Comparison of ENCODE assay signal across 19 mouse cellular contexts in the genomic region with DNA sequence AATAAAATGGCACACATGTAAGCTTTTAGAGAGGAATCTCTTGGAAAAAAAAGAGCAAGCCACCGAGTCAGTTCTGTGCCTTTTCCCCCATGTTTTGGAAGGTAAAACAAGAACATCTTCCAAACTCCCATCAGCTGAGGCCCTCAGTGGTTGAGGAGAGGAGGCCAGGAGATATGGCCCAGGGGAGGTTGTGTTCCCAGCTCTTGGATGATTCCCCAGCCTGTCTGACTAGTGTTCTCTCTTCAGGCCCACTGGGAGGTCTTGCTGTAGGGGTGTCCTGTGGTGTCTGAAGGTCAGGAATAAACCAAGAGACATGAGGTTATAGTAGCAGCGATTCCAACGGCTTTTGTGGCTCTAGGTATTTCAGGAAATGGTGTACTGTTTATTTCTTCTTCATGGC.
DNase-seq lines count a peak whose midpoint lies in the region; ATAC-seq lines count a peak whose summit lies in the region.
"Had no signal": no experiment of that assay in that cellular context is flagged by ENCODE, and none has a peak within 500 bp of the region (broad histone marks: within the 10 kb centered on the region; RNA-seq: fewer than 3 reads in every experiment).

No protein-coding gene starts in this region.

- H3K4me3 ChIP-seq in heart, embryonic 12.5 days: no peak overlapping the region
- no peak overlapping the region for H3K4me3 ChIP-seq in embryonic facial prominence, embryonic 14.5 days (ENCODE audit: low read depth, low read length)
- H3K4me3 ChIP-seq: forebrain, embryonic 13.5 days; heart, embryonic 13.5 days; hindbrain, embryonic 10.5 days; intestine, embryonic 15.5 days had no signal

- WGBS in heart, embryonic 12.5 days: 77% methylated on average over 3 of the region's 3 CpGs
- WGBS in embryonic facial prominence, embryonic 14.5 days: 67% methylated on average over 3 of the region's 3 CpGs

- no peaks in the 10 kb centered on the region for H3K9me3 ChIP-seq in heart, embryonic 12.5 days (replicated peaks)
- no peaks in the 10 kb centered on the region for H3K9me3 ChIP-seq in embryonic facial prominence, embryonic 14.5 days (ENCODE audit: control insufficient read depth, low read length)
- H3K9me3 ChIP-seq: forebrain, embryonic 13.5 days; heart, embryonic 13.5 days; hindbrain, embryonic 10.5 days; intestine, embryonic 15.5 days had no signal

- H3K4me2 ChIP-seq in heart, embryonic 12.5 days: no peak overlapping the region
- no peak overlapping the region for H3K4me2 ChIP-seq in embryonic facial prominence, embryonic 14.5 days (ENCODE audit: low read depth, low read length)
- H3K4me2 ChIP-seq: forebrain, embryonic 13.5 days; heart, embryonic 13.5 days; hindbrain, embryonic 14.5 days; intestine, embryonic 15.5 days had no signal

- H3K36me3 ChIP-seq in heart, embryonic 12.5 days: no peaks in the 10 kb centered on the region
- no peaks in the 10 kb centered on the region for H3K36me3 ChIP-seq in embryonic facial prominence, embryonic 14.5 days (ENCODE audit: control insufficient read depth, insufficient read depth, low read length)
- H3K36me3 ChIP-seq: heart, embryonic 13.5 days; hindbrain, embryonic 10.5 days; intestine, embryonic 15.5 days had no signal

- H3K4me1 ChIP-seq in heart, embryonic 12.5 days (replicated peaks): peaks cover 5% of the 10 kb centered on the region
- peaks cover 6% of the 10 kb centered on the region; the same call in 1 of the 2 replicates for H3K4me1 ChIP-seq in embryonic facial prominence, embryonic 14.5 days (ENCODE audit: control insufficient read depth, insufficient read depth, low read length)
- H3K4me1 ChIP-seq: hindbrain, embryonic 10.5 days; intestine, embryonic 15.5 days had no signal

- ATAC-seq in heart, embryonic 12.5 days (ENCODE audit: insufficient number of reproducible peaks, low FRiP score): no peak
- no peak for ATAC-seq in embryonic facial prominence, embryonic 14.5 days (ENCODE audit: low read depth)
- ATAC-seq: forebrain, embryonic 13.5 days; intestine, embryonic 15.5 days had no signal

- DNase-seq in gastrocnemius, postnatal 25 days: peak; percentile 48
- DNase-seq in gastrocnemius, postnatal 14 days: no peak
- peak; percentile 2 to 9 for DNase-seq in heart, postnatal 36 days
- DNase-seq in embryonic facial prominence, embryonic 14.5 days (ENCODE audit: low spot score): peak; percentile 50
- DNase-seq in gastrocnemius, postnatal 36 days: peak; percentile 20 to 25
- DNase-seq in kidney, adult 11 months: no peak
- DNase-seq in natural killer cell, adult 2 months (ENCODE audit: low spot score in 2 of 2): no peak
- DNase-seq: adrenal gland, adult 2 months; adrenal gland, postnatal 25 days; cerebellum, adult 18-20 months; cerebellum, adult 9-11 months; cerebellum, postnatal 36 days; kidney, adult 2 months had no signal

- H3K27ac ChIP-seq in heart, embryonic 12.5 days (ENCODE audit: poor library complexity, severe bottlenecking): no peak overlapping the region
- H3K27ac ChIP-seq in embryonic facial prominence, embryonic 14.5 days (replicated peaks; ENCODE audit: low read depth, low read length): no peak overlapping the region
- H3K27ac ChIP-seq: forebrain, embryonic 13.5 days; heart, embryonic 13.5 days; hindbrain, embryonic 10.5 days; hindbrain, embryonic 14.5 days; intestine, embryonic 15.5 days had no signal

- intact Hi-C loops in gastrocnemius, postnatal 14 days (cut with DNase I; ENCODE audit: low total_unique reads): no loop called here
- intact Hi-C loops in heart, postnatal 36 days (cut with DNase I): no loop called here
- intact Hi-C loops in gastrocnemius, postnatal 36 days (cut with DNase I): no loop called here

- H3K9ac ChIP-seq in heart, embryonic 12.5 days: no peak overlapping the region
- no peak overlapping the region for H3K9ac ChIP-seq in embryonic facial prominence, embryonic 14.5 days (ENCODE audit: low read depth, low read length)
- H3K9ac ChIP-seq: forebrain, embryonic 13.5 days; heart, embryonic 13.5 days; hindbrain, embryonic 14.5 days; intestine, embryonic 15.5 days had no signal

- no peaks in the 10 kb centered on the region for H3K27me3 ChIP-seq in heart, embryonic 12.5 days (replicated peaks)
- H3K27me3 ChIP-seq in embryonic facial prominence, embryonic 14.5 days (replicated peaks; ENCODE audit: control insufficient read depth, insufficient read depth, low read length): no peaks in the 10 kb centered on the region
- H3K27me3 ChIP-seq: forebrain, embryonic 13.5 days; heart, embryonic 13.5 days; intestine, embryonic 15.5 days had no signal

Comparison
In these comparisons a context has a peak if more than half of its experiments do, and no peak if none do; other contexts are left out.
1. DNase-seq: peak in gastrocnemius, postnatal 25 days (single experiment), heart, postnatal 36 days (2 of 2), embryonic facial prominence, embryonic 14.5 days (single experiment) and gastrocnemius, postnatal 36 days (2 of 2); none in gastrocnemius, postnatal 14 days (single experiment), kidney, adult 11 months (single experiment) and natural killer cell, adult 2 months (0 of 2).